Mouse (Mus musculus) midbrain, embryonic 15.5 days (tissue): ENCODE measurements at regions not wholly inside any gene's neighbourhood (a gene's known extent, or its start where the extent isn't known, plus 50 kb on each side); places are given as distances from the start of the nearest gene placed in this dataset. TPM values are rescaled to one million over a fixed set of nuclear protein-coding genes. Genes with fewer than 3 reads are reported as not detected.

ENCODE experiments used
- microRNA-seq: library from miRNA; unstranded; fragments of <30 nt; microRNA quantifications from one replicate; pipeline ENCODE4, GENCODE M21; 2016

Small RNAs in the stretch of these regions (microRNA-seq; reads per million reads assigned to microRNA genes)
- gene Gm25754, result not detected
